Mouse (Mus musculus): ENCODE data around the gene Kdelr3.

Gene Kdelr3

DNA sequence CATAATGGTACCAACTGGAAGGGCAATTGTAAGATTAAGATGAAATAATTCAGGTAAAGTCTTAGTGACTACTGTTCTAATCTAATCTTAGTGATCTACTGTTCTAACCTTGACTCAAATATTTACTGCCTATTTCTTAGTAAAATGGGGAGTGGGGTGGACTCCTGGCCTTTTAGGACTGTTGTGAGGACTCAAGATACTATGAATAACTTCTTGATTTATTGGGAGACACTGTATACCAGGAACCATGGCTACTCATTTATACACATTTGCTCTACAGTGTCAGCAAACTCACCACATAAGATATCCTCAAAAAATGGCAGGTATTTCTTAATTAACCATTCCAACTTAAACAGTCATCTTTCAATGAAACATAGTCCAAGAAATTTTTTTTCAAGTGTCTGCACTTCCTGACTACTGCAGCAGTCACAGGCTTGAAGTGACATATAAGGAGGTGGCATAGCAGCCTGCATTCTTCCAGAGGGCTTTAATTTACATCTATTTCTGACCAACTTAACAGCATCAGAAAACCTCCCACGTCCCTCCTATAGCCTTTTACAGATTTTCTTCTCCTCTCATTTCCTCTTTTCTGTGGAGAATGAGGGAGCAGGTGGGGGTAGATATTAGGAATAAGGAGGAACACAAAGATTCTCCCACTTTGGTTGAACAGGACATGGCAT is 59.5 kb downstream of the Kdelr3 start:
- no peak for DNase-seq (ENCODE audit: low spot score)

DNA sequence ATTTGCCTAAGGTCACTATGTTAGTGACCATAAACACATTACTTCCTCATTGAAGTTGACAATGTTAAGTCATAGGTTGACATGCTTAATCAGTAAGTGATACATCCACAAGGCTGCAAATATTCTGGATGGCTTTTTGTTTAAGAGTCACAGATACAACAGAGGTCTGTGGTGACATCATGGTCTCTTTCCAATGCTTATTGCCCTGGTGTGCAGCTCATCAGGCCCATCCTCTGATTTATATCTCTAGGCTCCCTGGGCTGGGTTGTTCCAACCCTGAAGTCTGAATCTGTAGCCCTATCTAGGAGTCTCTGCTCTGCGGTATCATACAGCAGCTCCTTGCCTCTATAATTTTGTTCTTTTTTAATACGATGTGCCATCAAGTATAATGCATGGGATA is 60.7 kb downstream of the Kdelr3 start:
- no peak for DNase-seq (ENCODE audit: low spot score)
